Comparison of ENCODE assay signal across 17 mouse cellular contexts in genomic region chr15:68866471-68866870, GRCm38 (mm10).
DNase-seq lines count a peak whose midpoint lies in the region; ATAC-seq lines count a peak whose summit lies in the region.
"Had no signal": no experiment of that assay in that cellular context is flagged by ENCODE, and none has a peak within 500 bp of the region (broad histone marks: within the 10 kb centered on the region; RNA-seq: fewer than 3 reads in every experiment).

No protein-coding gene starts in this region.

- no peak for ATAC-seq in megakaryocyte, adult 5-6 weeks (ENCODE audit: poor library complexity, severe bottlenecking)
- ATAC-seq: activated CD4-positive, CD25-positive, alpha-beta regulatory T cell, adult 4 months; CD4-positive, CD25-positive, alpha-beta regulatory T cell, adult 4 months; Patski had no signal

- peak; percentile 89 for DNase-seq in fat pad, adult 2 months (ENCODE audit: extremely low read depth, low read depth, low spot score)
- peak; percentile 95 for DNase-seq in gonadal fat pad, adult 2 months (ENCODE audit: low read depth)
- no peak for DNase-seq in thymus, adult 18-20 months
- DNase-seq: adrenal gland, adult 2 months; adrenal gland, adult 8-10 months; adrenal gland, postnatal 10 days; adrenal gland, postnatal 14 days; adrenal gland, postnatal 25 days; adrenal gland, postnatal 36 days; B cell, adult 2 months; cerebellum, adult 11 months; cerebellum, adult 11-12 months; cerebellum, adult 18-20 months had no signal

Comparison
In these comparisons a context has a peak if more than half of its experiments do, and no peak if none do; other contexts are left out.
1. DNase-seq: peak in fat pad, adult 2 months (single experiment) and gonadal fat pad, adult 2 months (single experiment); none in thymus, adult 18-20 months (0 of 2).